Mouse (Mus musculus) hindbrain, embryonic 14.5 days (tissue): ENCODE measurements around the gene Hipk3. TPM values are rescaled to one million over a fixed set of nuclear protein-coding genes. Genes with fewer than 3 reads are reported as not detected.
A peak's percentile ranks its signal among the peaks of the same experiment; 100 is the strongest.

Experiments
- ATAC-seq: fragments of 200-750 bp; cut with Nextera tagmentation; 2 replicates; pipeline ENCODE4 v1.8.0; 2017; ENCODE audit warnings: moderate number of reproducible peaks, mild to moderate bottlenecking, moderate TSS enrichment, moderate library complexity; ENCODE audit not compliant: low FRiP score
- DNase-seq: peaks from one replicate; pipeline ENCODE4 v3.0.0-alpha.2; 2015; ENCODE audit warnings: low spot score
- H3K27ac ChIP-seq: fragments of 300-500 bp; sonication (generic); 2 replicates; pipeline ENCODE4 v1.5.1; 2014; ENCODE audit warnings: mild to moderate bottlenecking, moderate library complexity
- H3K27me3 ChIP-seq: fragments of 300-500 bp; sonication (generic); 2 replicates; pipeline ENCODE4 v1.6.1; 2014; ENCODE audit warnings: mild to moderate bottlenecking, low read length, mixed read lengths; ENCODE audit not compliant: control insufficient read depth, insufficient read depth
- H3K36me3 ChIP-seq: fragments of 300-500 bp; sonication (generic); replicated peaks from 2 replicates; pipeline ENCODE4 v1.6.1; 2014; ENCODE audit not compliant: control insufficient read depth, insufficient read depth
- H3K4me1 ChIP-seq: fragments of 300-500 bp; sonication (generic); replicated peaks from 2 replicates; pipeline ENCODE4 v1.6.1; 2014; ENCODE audit warnings: antibody characterized with exemption, low read length, mixed read lengths; ENCODE audit not compliant: control insufficient read depth, insufficient read depth
- H3K4me2 ChIP-seq: fragments of 300-500 bp; sonication (generic); replicated peaks from 2 replicates; pipeline ENCODE4 v1.6.1; 2014; ENCODE audit warnings: mild to moderate bottlenecking, moderate library complexity
- H3K4me3 ChIP-seq: fragments of 300-500 bp; sonication (generic); replicated peaks from 2 replicates; pipeline ENCODE4 v1.5.1; 2014; ENCODE audit warnings: mild to moderate bottlenecking, low read length
- H3K9ac ChIP-seq: fragments of 300-500 bp; sonication (generic); 2 replicates; pipeline ENCODE4 v1.6.1; 2014
- H3K9me3 ChIP-seq: fragments of 300-500 bp; sonication (generic); 2 replicates; pipeline ENCODE4 v1.6.1; 2016; ENCODE audit warnings: low read length; ENCODE audit not compliant: control insufficient read depth
- WGBS: fragments of 180-500 bp; shearing (Covaris S2); extraction: QIAGEN DNeasy Blood & Tissue Kit; methylation state at CpG from one replicate; pipeline ENCODE4 v1.1.7; 2014; 5-methylcytosine and 5-hydroxymethylcytosine counted together
- polyA plus RNA-seq: library from polyadenylated mRNA; unstranded; fragments of >200 nt; fragmentation: Nextera tagmentation; extraction: Ambion mirVana; gene quantifications from 2 replicates; pipeline ENCODE4 v1.2.1, GENCODE M21; 2014

Gene Hipk3
- polyA plus RNA-seq, 1 experiment from 2014 or later: 13.8 TPM

DNA sequence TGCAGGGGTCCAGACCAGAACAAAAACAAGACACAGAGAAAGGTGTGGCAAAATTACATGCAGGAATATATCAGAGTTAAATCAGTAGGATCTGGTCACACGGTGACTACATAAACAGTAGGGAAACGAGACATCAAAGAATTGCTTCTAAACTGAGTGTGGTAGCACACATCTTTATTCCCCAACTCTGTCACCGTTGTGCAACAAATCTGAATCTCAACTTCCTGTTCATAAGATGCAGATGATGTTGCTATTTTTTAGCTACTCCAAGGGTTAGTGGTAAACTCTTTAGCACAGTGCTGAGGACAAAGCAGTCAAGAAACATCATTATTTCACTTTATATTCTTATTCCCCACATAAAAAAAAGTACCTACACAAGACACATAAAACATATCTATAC, 34.2 kb downstream of the Hipk3 start:
- H3K9me3 ChIP-seq: no peaks in the 10 kb centered on the region
- WGBS: 81% methylated on average over 3 of the region's 3 CpGs
- no peak overlapping the region for H3K9ac ChIP-seq
- H3K4me1 ChIP-seq: no peaks in the 10 kb centered on the region
- H3K27me3 ChIP-seq: no peaks in the 10 kb centered on the region
- no peak overlapping the region for H3K4me2 ChIP-seq
- no peak for ATAC-seq
- H3K27ac ChIP-seq: no peak overlapping the region
- no peaks in the 10 kb centered on the region for H3K36me3 ChIP-seq
- DNase-seq: no peak
- H3K4me3 ChIP-seq: no peak overlapping the region

DNA sequence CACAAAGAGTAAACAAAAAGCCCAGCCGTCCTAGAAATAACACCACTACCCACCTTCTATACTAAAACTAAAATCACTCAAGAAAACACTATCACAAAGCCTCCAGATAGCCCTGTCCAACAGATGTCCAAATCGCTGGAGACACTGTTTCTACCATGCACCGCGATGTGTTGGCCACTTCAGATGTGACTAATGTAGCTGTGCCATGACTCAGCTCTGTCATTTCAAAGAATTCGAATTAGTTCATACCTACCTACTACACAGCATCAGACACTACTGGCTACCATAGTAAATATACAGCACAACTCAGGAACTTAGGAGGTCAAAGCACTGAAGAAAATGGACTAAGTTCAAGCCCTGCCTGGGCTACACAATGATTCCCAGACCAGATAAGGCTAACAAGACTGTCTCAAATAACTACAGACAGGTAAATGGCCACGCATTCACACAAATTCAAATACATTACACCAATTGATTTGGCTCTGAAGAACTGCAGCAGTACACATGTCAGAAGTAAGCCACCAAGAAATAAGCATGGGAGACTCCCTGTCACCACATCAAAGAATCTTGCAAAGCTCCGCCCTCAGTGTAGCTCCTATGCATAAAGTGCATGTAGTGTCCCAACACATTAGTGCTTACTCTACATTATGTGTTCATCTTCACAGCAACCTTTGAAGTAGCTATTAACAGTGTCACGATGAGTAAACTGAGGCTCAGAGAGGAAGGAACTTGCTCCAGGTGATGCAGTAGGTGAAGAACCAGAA, 35.5 kb downstream of the Hipk3 start:
- H3K9ac ChIP-seq: no peak overlapping the region
- ATAC-seq (no peak), DNase-seq (no peak)
- no peak overlapping the region for H3K4me3 ChIP-seq
- H3K4me2 ChIP-seq: no peak overlapping the region
- H3K27ac ChIP-seq: no peak overlapping the region
- 87% methylated on average over 8 of the region's 8 CpGs for WGBS
- H3K4me1 ChIP-seq: no peaks in the 10 kb centered on the region
- no peaks in the 10 kb centered on the region for H3K27me3 ChIP-seq
- H3K36me3 ChIP-seq: no peaks in the 10 kb centered on the region
- H3K9me3 ChIP-seq: no peaks in the 10 kb centered on the region

DNA sequence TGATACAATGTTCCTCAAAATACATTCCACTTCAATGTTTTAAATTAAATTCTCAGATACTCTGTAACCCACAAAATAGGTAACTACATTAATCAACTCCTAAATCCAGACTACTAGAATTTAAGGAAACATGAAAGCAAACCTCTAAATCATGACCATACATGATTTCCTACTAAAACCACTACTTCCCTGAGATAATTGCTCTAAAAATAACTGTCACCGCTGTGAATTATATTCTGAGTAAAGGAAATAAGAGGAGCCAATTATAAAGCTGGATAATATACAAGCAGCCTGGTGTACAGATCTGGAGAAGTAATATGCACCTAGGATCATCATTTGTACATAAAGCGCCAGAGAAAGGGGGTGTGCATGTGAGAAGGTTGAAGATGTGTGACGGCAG, 37.1 kb downstream of the Hipk3 start:
- Histone ChIP-seq H3K4me1 (no peaks in the 10 kb centered on the region), H3K36me3 (no peaks in the 10 kb centered on the region), H3K9ac (no peak overlapping the region), H3K4me2 (no peak overlapping the region), H3K4me3 (no peak overlapping the region), H3K9me3 (no peaks in the 10 kb centered on the region), H3K27me3 (no peaks in the 10 kb centered on the region), H3K27ac (no peak overlapping the region)
- 89% methylated on average over 3 of the region's 3 CpGs for WGBS
- no peak for DNase-seq
- ATAC-seq: no peak

DNA sequence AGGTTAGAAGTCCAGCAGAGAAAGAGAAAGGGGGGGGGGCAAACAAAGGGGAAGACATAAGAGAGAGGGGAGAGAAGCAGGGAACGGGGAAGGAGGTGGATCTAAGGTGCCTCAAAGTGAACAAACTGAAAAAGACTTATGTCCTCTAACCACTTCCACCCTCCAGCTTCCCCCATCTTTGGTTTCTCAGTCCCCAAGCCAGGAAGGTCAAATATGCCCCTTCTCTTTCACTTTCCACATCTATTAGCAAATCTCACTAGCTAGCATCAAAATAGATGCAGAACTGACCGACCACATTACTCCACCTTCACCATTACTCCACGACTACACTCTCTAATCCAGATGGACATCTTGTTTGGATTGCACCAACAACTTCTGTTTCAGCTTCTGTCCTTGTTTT, 43.6 kb downstream of the Hipk3 start:
- Histone ChIP-seq H3K27ac (no peak overlapping the region), H3K4me2 (no peak overlapping the region), H3K9ac (no peak overlapping the region), H3K27me3 (no peaks in the 10 kb centered on the region), H3K36me3 (no peaks in the 10 kb centered on the region), H3K4me3 (no peak overlapping the region), H3K9me3 (no peaks in the 10 kb centered on the region), H3K4me1 (no peaks in the 10 kb centered on the region)
- 79% methylated on average over 3 of the region's 3 CpGs for WGBS
- no peak for DNase-seq
- no peak for ATAC-seq

DNA sequence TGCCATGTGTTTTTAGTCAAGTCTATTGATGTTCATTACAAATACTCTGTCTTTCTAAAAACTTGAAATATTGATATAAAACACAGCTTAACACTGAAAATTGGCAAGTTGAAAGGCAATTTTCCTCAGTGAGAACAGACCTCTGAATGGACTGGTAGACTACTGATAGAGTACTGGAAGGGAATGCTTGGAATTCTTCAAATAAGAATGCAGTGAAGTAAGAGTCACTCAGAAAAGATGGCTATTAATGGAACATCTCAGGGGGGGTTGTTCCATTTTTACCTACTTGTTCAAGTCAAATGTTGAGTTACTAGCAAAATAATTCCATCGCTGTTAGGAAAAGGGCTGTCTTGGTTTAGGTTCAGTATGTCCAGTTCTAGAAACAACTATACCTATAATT, 45.1 kb downstream of the Hipk3 start:
- ATAC-seq: no peak

DNA sequence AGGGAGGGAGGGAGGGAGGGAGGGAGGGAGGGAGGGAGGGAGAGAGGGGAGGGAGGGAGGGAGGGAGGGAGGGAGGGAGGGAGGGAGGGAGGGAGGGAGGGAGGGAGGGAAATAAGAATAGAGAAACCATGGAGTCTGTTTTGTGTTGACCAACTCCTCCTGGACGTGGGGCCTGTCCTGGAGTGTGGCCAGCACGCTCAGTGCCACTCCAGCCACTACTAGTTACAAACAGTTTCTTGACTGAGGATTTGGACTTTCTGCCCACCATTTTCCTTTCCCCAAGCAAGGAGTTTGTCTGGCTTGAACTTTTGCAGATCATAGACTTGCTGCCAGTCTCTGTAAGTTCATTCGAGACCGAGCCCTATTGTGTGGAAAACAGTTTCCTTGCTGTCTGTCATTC, 46.0 kb downstream of the Hipk3 start:
- DNase-seq (no peak), ATAC-seq (no peak)
- no peaks in the 10 kb centered on the region for H3K27me3 ChIP-seq
- H3K27ac ChIP-seq: no peak overlapping the region
- no peak overlapping the region for H3K4me3 ChIP-seq
- no peaks in the 10 kb centered on the region for H3K4me1 ChIP-seq
- no peak overlapping the region for H3K4me2 ChIP-seq
- WGBS: 74% methylated on average over 4 of the region's 4 CpGs
- H3K36me3 ChIP-seq: no peaks in the 10 kb centered on the region
- H3K9me3 ChIP-seq: no peaks in the 10 kb centered on the region
- no peak overlapping the region for H3K9ac ChIP-seq

More for the DNA sequence above, 45.1 kb downstream of the Hipk3 start:
- no peaks in the 10 kb centered on the region for H3K27me3 ChIP-seq
- WGBS: 94% methylated on average over 1 of the region's 1 CpGs
- no peak overlapping the region for H3K9ac ChIP-seq
- H3K9me3 ChIP-seq: no peaks in the 10 kb centered on the region
- DNase-seq: no peak
- no peaks in the 10 kb centered on the region for H3K36me3 ChIP-seq
- no peak overlapping the region for H3K27ac ChIP-seq
- no peak overlapping the region for H3K4me3 ChIP-seq
- H3K4me2 ChIP-seq: no peak overlapping the region
- H3K4me1 ChIP-seq: no peaks in the 10 kb centered on the region

DNA sequence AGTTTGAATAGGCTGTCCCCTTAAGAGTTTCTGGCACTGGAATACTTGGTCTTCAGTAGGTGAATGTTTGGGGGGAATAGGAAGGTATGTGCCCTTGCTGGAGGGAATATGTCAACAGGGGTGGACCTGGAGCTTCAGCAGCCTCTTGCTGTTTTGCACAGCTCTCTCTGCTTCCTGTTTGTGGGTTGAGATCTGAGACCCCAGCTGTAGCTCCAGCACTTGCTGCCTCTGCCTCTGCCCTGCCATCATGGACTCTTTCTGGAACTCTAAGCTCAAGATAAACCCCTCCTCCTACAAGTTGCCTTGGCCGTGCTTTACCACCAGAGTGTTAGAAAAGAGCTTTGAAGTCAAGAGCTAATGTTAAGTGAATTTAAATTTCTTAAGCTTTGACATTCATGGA, 48.2 kb downstream of the Hipk3 start:
- H3K36me3 ChIP-seq: no peaks in the 10 kb centered on the region
- no peak for ATAC-seq
- H3K27ac ChIP-seq: no peak overlapping the region
- DNase-seq: no peak
- H3K4me1 ChIP-seq: no peaks in the 10 kb centered on the region
- no peak overlapping the region for H3K9ac ChIP-seq
- no peak overlapping the region for H3K4me3 ChIP-seq
- no peaks in the 10 kb centered on the region for H3K27me3 ChIP-seq
- WGBS: 74% methylated on average over 1 of the region's 1 CpGs
- H3K4me2 ChIP-seq: no peak overlapping the region
- H3K9me3 ChIP-seq: no peaks in the 10 kb centered on the region

DNA sequence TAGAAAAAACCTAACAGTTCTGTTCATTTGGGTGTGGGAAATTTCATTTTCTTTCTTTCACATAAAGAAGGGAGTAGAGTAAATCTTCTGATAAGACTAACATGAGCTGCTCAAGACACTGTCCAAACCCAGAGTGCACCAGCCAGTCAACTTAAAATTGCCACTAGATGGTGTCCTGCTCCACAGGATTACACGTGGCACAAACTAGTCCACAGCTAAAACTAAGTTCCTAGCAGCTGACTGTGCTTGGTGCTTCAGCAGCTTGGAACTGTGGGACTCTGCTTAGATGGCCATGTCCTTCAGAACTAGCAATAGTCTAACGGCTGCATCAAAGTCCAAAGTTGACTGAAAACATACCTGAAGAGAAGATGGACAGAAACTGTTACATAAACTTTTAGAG, 49.5 kb downstream of the Hipk3 start:
- Histone ChIP-seq H3K4me3 (no peak overlapping the region), H3K4me1 (no peaks in the 10 kb centered on the region), H3K9me3 (no peaks in the 10 kb centered on the region), H3K27me3 (no peaks in the 10 kb centered on the region), H3K27ac (no peak overlapping the region), H3K4me2 (no peak overlapping the region), H3K36me3 (peaks cover 6% of the 10 kb centered on the region; the same call in 1 of the 2 replicates), H3K9ac (no peak overlapping the region)
- ATAC-seq: peak; percentile 66; the same call in 1 of the 2 replicates
- DNase-seq: peak; percentile 78
- WGBS: 56% methylated on average over 2 of the region's 2 CpGs

DNA sequence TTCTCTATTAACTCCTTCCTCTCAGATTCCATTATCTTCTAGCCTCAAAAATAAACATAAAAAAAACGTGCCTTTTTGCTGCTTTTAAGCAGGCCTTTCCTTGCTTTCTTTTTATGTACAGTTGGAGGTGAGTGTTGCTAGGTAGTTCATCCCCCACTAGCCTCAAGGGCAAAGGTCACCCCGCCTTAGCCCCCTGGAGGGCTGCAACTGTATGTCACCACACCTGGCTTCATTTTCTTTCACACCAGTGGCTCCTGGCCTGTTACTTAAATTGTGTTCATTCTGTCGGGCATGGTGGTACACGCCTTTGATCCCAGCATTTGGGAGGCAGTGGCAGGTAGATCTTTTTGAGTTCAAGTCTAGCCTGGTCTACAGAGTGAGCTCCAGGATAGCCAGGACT, 51.9 kb downstream of the Hipk3 start:
- DNase-seq: no peak
- H3K27ac ChIP-seq: no peak overlapping the region
- no peaks in the 10 kb centered on the region for H3K4me1 ChIP-seq
- no peak overlapping the region for H3K9ac ChIP-seq
- H3K27me3 ChIP-seq: no peaks in the 10 kb centered on the region
- ATAC-seq: no peak
- H3K4me3 ChIP-seq: no peak overlapping the region
- H3K9me3 ChIP-seq: no peaks in the 10 kb centered on the region
- WGBS: 73% methylated on average over 4 of the region's 4 CpGs
- no peak overlapping the region for H3K4me2 ChIP-seq
- H3K36me3 ChIP-seq: peaks cover 22% of the 10 kb centered on the region

DNA sequence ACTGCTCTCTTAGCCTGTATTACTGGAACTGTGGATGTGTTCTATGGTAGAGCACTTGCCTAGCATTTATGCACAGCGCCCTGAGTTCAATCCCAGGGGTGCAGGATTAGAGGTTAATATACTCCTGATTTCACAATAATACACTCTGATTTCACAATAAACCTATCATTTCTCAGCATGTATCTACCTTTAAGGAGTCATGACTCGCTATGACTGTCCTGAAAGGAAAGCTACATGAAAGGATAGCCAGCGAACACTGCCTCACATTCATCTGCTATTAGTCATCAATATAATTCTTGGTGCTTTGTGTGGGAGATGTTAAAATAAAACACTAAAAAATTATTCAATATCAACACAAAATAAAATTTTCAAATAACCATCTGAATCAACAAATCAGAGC, 58.0 kb downstream of the Hipk3 start:
- H3K4me1 ChIP-seq: no peaks in the 10 kb centered on the region
- H3K9me3 ChIP-seq: no peaks in the 10 kb centered on the region
- ATAC-seq (no peak), DNase-seq (no peak)
- no peak overlapping the region for H3K27ac ChIP-seq
- peaks cover 76% of the 10 kb centered on the region for H3K36me3 ChIP-seq
- no peak overlapping the region for H3K9ac ChIP-seq
- no peak overlapping the region for H3K4me2 ChIP-seq
- WGBS: 97% methylated on average over 3 of the region's 3 CpGs
- no peak overlapping the region for H3K4me3 ChIP-seq
- H3K27me3 ChIP-seq: no peaks in the 10 kb centered on the region
